Mouse (Mus musculus) embryonic stem cell, embryonic (primary cell): ENCODE results near the gene Sult1a1.

ENCODE experiments used
- CTCF ChIA-PET, 4 experiments: fragments of 300-600 bp in 2 of 4; fragments of 350-600 bp in 2 of 4; sonication (Branson Sonifier 250); formaldehyde crosslinking; loops; one replicate each; lab custom pipeline; 2022; ENCODE audit warnings: inconsistent platforms in 2 of 4; lab: Charles Lee
- POLR2A ChIA-PET, 4 experiments: fragments of 300-600 bp in 2 of 4; fragments of 350-600 bp in 2 of 4; sonication (Branson Sonifier 250); formaldehyde crosslinking; loops; one replicate each; lab custom pipeline; 2022; ENCODE audit warnings: antibody characterized with exemption in 4 of 4, inconsistent platforms in 1 of 4; lab: Charles Lee

Sult1a1 gene

DNA sequence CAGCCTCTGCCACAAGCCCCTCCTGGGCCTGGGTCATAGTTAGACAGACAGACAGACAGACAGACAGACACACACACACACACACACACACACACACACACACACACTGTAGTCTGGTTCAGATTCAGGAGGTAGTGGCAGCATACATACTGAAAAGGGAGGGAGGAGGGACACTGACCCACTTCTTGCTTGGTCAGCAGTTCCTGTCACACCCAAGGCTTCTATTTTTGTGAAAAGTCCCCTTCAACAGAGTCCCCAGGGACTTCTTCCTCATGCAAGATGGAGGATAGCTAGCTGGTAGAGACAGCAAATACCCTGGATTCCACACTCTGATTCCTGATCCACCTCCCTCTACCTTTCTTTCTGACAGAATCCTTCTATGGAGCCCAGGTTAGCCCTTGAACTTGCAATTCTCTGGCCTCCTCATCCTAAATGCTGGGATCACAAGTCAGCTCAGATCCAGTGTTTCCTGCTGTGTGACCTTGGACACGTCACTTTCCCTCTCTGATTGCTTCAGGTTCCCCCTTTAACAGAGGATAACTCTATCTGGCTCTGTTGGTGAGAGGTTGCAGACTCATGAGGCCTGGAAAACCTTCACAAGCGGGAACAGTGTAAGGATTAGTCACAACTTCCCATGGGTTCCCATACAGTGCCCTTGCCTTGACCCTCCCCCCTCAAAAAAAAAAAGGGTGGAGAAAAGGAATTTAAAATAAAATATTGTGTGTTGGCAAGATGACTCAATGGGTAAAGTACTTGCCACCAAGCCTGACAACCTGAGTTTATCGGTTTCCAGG lies 50.2 kb downstream of the Sult1a1 start:
- POLR2A ChIA-PET, result interaction anchor here (0.6 to 6.3 kb wide), 50 partner anchors 8 to 391 kb away, joined by 3 to 50 read pairs (median 5); partner anchors contain the start of genes Apobr (in 3 of the 4), Sgf29 (in 3 of the 4), Cln3 (in 2 of the 4) and Eif3c (in 2 of the 4)
- CTCF ChIA-PET, result interaction anchor here (0.8 to 1.8 kb wide), 5 partner anchors 9 to 50 kb away, joined by 3 to 11 read pairs (median 4); no protein-coding TSS in a partner anchor

DNA sequence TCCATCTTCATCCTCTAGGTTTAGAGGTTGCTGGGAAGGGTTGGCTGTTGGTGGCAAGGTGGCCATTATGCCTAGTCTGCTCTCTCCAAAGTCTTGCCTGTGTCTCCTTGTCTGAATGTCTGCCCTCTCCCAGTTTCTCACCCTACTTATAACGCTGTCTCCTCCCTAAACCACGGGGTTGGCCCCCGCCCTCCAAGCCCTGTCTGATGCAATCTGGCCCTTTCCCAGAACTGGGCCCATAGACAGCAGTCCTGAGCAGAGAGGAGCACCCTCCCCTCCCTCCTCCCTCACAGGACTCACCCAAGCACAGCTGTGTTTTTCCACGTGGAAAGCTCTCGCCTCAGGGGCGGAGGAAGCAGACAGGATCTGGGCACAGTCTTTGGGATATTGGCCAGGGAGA lies 50.9 kb downstream of the Sult1a1 start:
- ChIA-PET CTCF (interaction anchor here in 3 of 4 experiments (0.9 to 1.8 kb wide), 8 partner anchors 8 to 248 kb away, joined by 3 to 6 read pairs (median 3); partner anchors contain the start of gene Spns1 (in 1 of the 3)), POLR2A (interaction anchor here (0.6 to 6.3 kb wide), 67 partner anchors 8 to 721 kb away, joined by 3 to 50 read pairs (median 4); partner anchors contain the start of genes Apobr (in 3 of the 4), Sgf29 (in 3 of the 4), Cln3 (in 2 of the 4) and Eif3c (in 2 of the 4))

DNA sequence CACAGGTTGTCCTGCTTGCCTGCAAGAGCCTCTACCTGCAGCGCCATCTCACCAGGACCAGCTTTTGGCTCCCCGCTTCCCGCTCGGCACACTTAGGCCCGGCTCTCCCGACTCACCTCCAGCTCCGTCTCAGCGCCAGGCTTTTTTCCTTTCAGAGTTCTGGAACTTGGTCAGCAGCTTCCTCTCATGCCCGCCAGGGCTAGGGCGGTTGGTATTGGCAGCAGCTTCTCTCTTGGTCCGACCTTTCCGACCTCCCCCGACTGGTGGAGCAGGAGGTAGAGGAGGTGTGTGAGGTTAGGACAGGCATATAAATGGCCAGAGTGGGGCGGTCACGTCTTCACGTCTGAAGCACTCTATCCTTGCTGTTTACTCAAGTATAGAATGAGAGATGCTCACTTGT lies 51.5 kb downstream of the Sult1a1 start:
- CTCF ChIA-PET, result interaction anchor here (0.6 to 1.8 kb wide), 15 partner anchors 8 to 248 kb away, joined by 3 to 7 read pairs (median 3); partner anchors contain the start of gene Spns1 (in 1 of the 4)

DNA sequence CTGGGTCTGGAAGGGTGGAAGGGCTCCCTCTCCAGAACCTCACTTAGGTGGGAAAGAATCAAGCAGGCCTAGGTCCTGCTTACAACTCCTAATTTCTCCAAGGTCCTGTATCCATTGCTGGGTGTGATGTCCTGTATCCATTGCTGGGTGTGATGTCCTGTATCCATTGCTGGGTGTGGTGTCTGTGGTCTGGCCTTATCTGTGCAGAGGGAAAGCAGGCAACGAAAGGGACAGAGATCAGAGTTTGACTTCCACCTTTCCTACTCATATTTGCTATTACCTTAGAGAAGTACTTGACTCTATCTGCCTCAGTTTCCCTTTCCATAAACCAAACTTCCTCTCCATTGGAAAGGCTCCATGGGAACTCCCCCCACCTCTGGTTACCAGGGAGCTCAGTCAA lies 52.9 kb downstream of the Sult1a1 start:
- CTCF ChIA-PET, result no interaction called here
- POLR2A ChIA-PET, result interaction anchor here in 3 of 4 experiments (0.6 to 6.3 kb wide), 20 partner anchors 9 to 467 kb away, joined by 3 to 50 read pairs (median 10); partner anchors contain the start of gene Apobr (in 1 of the 3)

More for the DNA sequence above, 51.5 kb downstream of the Sult1a1 start:
- POLR2A ChIA-PET, result interaction anchor here (0.6 to 6.3 kb wide), 72 partner anchors 9 to 721 kb away, joined by 3 to 50 read pairs (median 5); partner anchors contain the start of genes Sgf29 (in 3 of the 4), Apobr (in 2 of the 4), Cln3 (in 1 of the 4) and Eif3c (in 1 of the 4)
